Mouse (Mus musculus): ENCODE measurements around the gene RPS10-NUDT3. TPM values are rescaled to one million over a fixed set of nuclear protein-coding genes. Genes with fewer than 3 reads are reported as not detected.
A peak's percentile ranks its signal among the peaks of the same experiment; 100 is the strongest.
"Not testable (repeated sequence)": the region's sequence is repeated elsewhere in the genome, so short reads cannot be mapped to it uniquely, and the experiment has no call there.

Gene RPS10-NUDT3
- polyA plus RNA-seq, 1 experiment from 2014 or later: not detected

DNA sequence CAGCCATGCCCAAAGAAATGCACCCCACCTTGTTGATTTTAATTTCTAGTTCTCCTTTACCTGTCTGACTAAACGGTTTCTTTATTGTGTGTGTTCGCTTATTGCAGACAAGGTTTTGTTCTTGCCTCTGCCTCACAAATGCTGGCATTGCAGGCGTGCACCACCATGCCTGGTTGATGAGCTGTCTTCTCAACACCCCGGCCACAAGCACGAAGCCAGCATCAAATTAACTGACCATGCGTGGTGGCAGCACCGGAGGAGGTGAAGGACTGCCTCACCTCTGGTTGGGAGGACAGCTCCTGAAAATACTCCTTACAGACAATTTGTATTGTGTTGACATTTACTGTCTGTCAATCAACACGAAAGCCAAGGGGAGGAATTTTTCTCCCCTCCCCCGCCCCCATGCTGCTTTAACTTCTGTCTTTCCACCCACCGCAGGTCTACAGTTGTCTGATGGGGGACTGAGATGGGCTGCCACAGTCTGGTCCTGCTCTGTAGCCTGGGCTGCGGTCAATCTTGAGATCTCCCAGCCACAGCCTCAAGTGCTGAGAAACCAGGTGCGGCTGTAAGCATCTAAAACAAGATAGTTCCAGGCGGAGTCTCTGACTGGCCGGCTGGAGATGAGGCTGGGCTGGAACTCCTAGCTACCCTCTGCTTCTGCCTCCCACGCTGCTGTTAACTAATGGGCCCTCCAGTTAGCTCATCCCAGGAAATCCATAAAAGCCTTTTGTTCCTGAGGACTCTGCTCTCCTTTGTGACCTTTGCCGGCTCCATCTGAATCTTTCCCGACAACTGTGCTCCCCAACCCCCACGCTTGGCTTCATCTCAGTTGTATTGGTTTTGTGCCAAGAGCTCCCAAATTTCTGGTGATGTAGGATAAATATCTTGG lies 1.4 kb upstream of the RPS10-NUDT3 start, which contains the start of gene Rps10:
Gene Rps10 (minus strand): TSS at position 538 of the 889 bp plus-strand sequence.
- 44% methylated on average over 18 of the region's 18 CpGs for WGBS (ENCODE audit: insufficient replicate concordance)
- peak within 1 kb of the TSS; percentile 85; the same call in 1 of the 2 replicates for H3K27ac ChIP-seq (ENCODE audit: low read depth, low read length)
- peaks cover 20% of the 10 kb centered on the region for H3K4me1 ChIP-seq (ENCODE audit: control insufficient read depth, insufficient read depth, low read length)
- H3K9me3 ChIP-seq (replicated peaks; ENCODE audit: control insufficient read depth, low read length): no peaks in the 10 kb centered on the region
- H3K4me2 ChIP-seq: peak within 1 kb of the TSS; percentile 79
- no peaks in the 10 kb centered on the region for H3K27me3 ChIP-seq (ENCODE audit: control insufficient read depth, insufficient read depth, low read length)
- H3K4me3 ChIP-seq (ENCODE audit: low read depth, low read length): peak within 1 kb of the TSS; percentile 95
- peak within 1 kb of the TSS; percentile 16; the same call in 1 of the 2 replicates for H3K9ac ChIP-seq (ENCODE audit: low read depth, low read length)
- H3K36me3 ChIP-seq (ENCODE audit: control insufficient read depth, insufficient read depth, low read length): peaks cover 17% of the 10 kb centered on the region
- no peak for ATAC-seq (replicated peaks; ENCODE audit: insufficient number of reproducible peaks, low FRiP score, low TSS enrichment)

DNA sequence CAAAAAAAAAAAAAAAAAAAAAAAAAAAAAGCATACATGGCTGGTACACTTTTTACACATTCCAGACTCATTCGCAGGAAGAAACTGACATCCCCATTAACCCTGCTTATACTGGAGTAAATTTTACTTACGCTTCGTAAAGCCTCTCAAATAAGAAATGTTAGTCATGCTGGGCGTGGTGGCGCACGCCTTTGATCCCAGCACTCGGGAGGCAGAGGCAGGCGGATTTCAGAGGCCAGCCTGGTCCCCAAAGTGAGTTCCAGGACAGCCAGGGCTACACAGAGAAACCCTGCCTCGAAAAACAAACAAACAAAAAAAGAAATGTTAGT lies 517 bp upstream of the RPS10-NUDT3 start:
- ATAC-seq (replicated peaks; ENCODE audit: insufficient number of reproducible peaks, low FRiP score, low TSS enrichment): not testable (repeated sequence)

GRCm38 (mm10) chr17:27629249-27630020 lies 5.6 kb downstream of the RPS10-NUDT3 start:
- peak; percentile 28; the same call in 1 of the 2 replicates for ATAC-seq (replicated peaks; ENCODE audit: insufficient number of reproducible peaks, low FRiP score, low TSS enrichment)
- no peak overlapping the region for H3K9ac ChIP-seq (ENCODE audit: low read depth, low read length)
- H3K27ac ChIP-seq (ENCODE audit: low read depth, low read length): no peak overlapping the region
- H3K4me2 ChIP-seq: no peak overlapping the region
- H3K4me3 ChIP-seq (ENCODE audit: low read depth, low read length): no peak overlapping the region
- H3K4me1 ChIP-seq (ENCODE audit: control insufficient read depth, insufficient read depth, low read length): peaks cover 15% of the 10 kb centered on the region
- H3K27me3 ChIP-seq (ENCODE audit: control insufficient read depth, insufficient read depth, low read length): no peaks in the 10 kb centered on the region
- peaks cover 25% of the 10 kb centered on the region for H3K36me3 ChIP-seq (ENCODE audit: control insufficient read depth, insufficient read depth, low read length)
- WGBS (ENCODE audit: insufficient replicate concordance): 67% methylated on average over 2 of the region's 2 CpGs
- no peaks in the 10 kb centered on the region for H3K9me3 ChIP-seq (replicated peaks; ENCODE audit: control insufficient read depth, low read length)

More for the DNA sequence above, 517 bp upstream of the RPS10-NUDT3 start:
- WGBS (ENCODE audit: insufficient replicate concordance): 45% methylated on average over 9 of the region's 9 CpGs
- Histone ChIP-seq H3K27ac (ENCODE audit: low read depth, low read length) (peak overlapping the region; percentile 85), H3K4me2 (peak overlapping the region; percentile 79), H3K4me3 (ENCODE audit: low read depth, low read length) (peak overlapping the region; percentile 95), H3K36me3 (ENCODE audit: control insufficient read depth, insufficient read depth, low read length) (peaks cover 22% of the 10 kb centered on the region), H3K4me1 (ENCODE audit: control insufficient read depth, insufficient read depth, low read length) (peaks cover 20% of the 10 kb centered on the region), H3K9ac (ENCODE audit: low read depth, low read length) (peak overlapping the region; percentile 98; the same call in 1 of the 2 replicates)
- H3K9me3 ChIP-seq (replicated peaks; ENCODE audit: control insufficient read depth, low read length); H3K27me3 ChIP-seq (ENCODE audit: control insufficient read depth, insufficient read depth, low read length): not testable (repeated sequence)

GRCm38 (mm10) chr17:27628376-27628775 lies 6.6 kb downstream of the RPS10-NUDT3 start:
- WGBS (ENCODE audit: insufficient replicate concordance): 90% methylated on average over 8 of the region's 8 CpGs
- H3K27me3 ChIP-seq (ENCODE audit: control insufficient read depth, insufficient read depth, low read length): no peaks in the 10 kb centered on the region
- H3K4me2 ChIP-seq: no peak overlapping the region
- H3K9me3 ChIP-seq (replicated peaks; ENCODE audit: control insufficient read depth, low read length): no peaks in the 10 kb centered on the region
- peaks cover 22% of the 10 kb centered on the region for H3K36me3 ChIP-seq (ENCODE audit: control insufficient read depth, insufficient read depth, low read length)
- H3K9ac ChIP-seq (ENCODE audit: low read depth, low read length): no peak overlapping the region
- no peak overlapping the region for H3K4me3 ChIP-seq (ENCODE audit: low read depth, low read length)
- no peak for ATAC-seq (replicated peaks; ENCODE audit: insufficient number of reproducible peaks, low FRiP score, low TSS enrichment)
- peaks cover 14% of the 10 kb centered on the region for H3K4me1 ChIP-seq (ENCODE audit: control insufficient read depth, insufficient read depth, low read length)
- H3K27ac ChIP-seq (ENCODE audit: low read depth, low read length): no peak overlapping the region

GRCm38 (mm10) chr17:27627451-27627850 lies 7.6 kb downstream of the RPS10-NUDT3 start:
- H3K4me2 ChIP-seq: no peak overlapping the region
- no peak overlapping the region for H3K27ac ChIP-seq (ENCODE audit: low read depth, low read length)
- no peak overlapping the region for H3K9ac ChIP-seq (ENCODE audit: low read depth, low read length)
- H3K27me3 ChIP-seq (ENCODE audit: control insufficient read depth, insufficient read depth, low read length): no peaks in the 10 kb centered on the region
- no peaks in the 10 kb centered on the region for H3K9me3 ChIP-seq (replicated peaks; ENCODE audit: control insufficient read depth, low read length)
- 48% methylated on average over 5 of the region's 5 CpGs for WGBS (ENCODE audit: insufficient replicate concordance)
- H3K36me3 ChIP-seq (ENCODE audit: control insufficient read depth, insufficient read depth, low read length): peaks cover 19% of the 10 kb centered on the region
- no peak overlapping the region for H3K4me3 ChIP-seq (ENCODE audit: low read depth, low read length)
- no peak for ATAC-seq (replicated peaks; ENCODE audit: insufficient number of reproducible peaks, low FRiP score, low TSS enrichment)
- peaks cover 9% of the 10 kb centered on the region for H3K4me1 ChIP-seq (ENCODE audit: control insufficient read depth, insufficient read depth, low read length)

- 42% methylated on average over 5 of the region's 5 CpGs for WGBS (ENCODE audit: insufficient replicate concordance)
- Histone ChIP-seq H3K36me3 (ENCODE audit: control insufficient read depth, insufficient read depth, low read length) (peaks cover 11% of the 10 kb centered on the region), H3K9me3 (replicated peaks; ENCODE audit: control insufficient read depth, low read length) (no peaks in the 10 kb centered on the region), H3K9ac (ENCODE audit: low read depth, low read length) (no peak overlapping the region), H3K27ac (ENCODE audit: low read depth, low read length) (no peak overlapping the region), H3K4me3 (ENCODE audit: low read depth, low read length) (no peak overlapping the region), H3K4me1 (ENCODE audit: control insufficient read depth, insufficient read depth, low read length) (peaks cover 9% of the 10 kb centered on the region), H3K4me2 (no peak overlapping the region), H3K27me3 (ENCODE audit: control insufficient read depth, insufficient read depth, low read length) (no peaks in the 10 kb centered on the region)
- no peak for ATAC-seq (replicated peaks; ENCODE audit: insufficient number of reproducible peaks, low FRiP score, low TSS enrichment)
These were observed 8.3 kb downstream of the RPS10-NUDT3 start for GRCm38 (mm10) chr17:27626681-27627080.

GRCm38 (mm10) chr17:27625455-27626251 lies 9.4 kb downstream of the RPS10-NUDT3 start:
- no peak overlapping the region for H3K27ac ChIP-seq (ENCODE audit: low read depth, low read length)
- peaks cover 15% of the 10 kb centered on the region for H3K4me1 ChIP-seq (ENCODE audit: control insufficient read depth, insufficient read depth, low read length)
- no peak overlapping the region for H3K9ac ChIP-seq (ENCODE audit: low read depth, low read length)
- no peaks in the 10 kb centered on the region for H3K9me3 ChIP-seq (replicated peaks; ENCODE audit: control insufficient read depth, low read length)
- 60% methylated on average over 7 of the region's 7 CpGs for WGBS (ENCODE audit: insufficient replicate concordance)
- no peaks in the 10 kb centered on the region for H3K27me3 ChIP-seq (ENCODE audit: control insufficient read depth, insufficient read depth, low read length)
- no peak overlapping the region for H3K4me3 ChIP-seq (ENCODE audit: low read depth, low read length)
- no peak for ATAC-seq (replicated peaks; ENCODE audit: insufficient number of reproducible peaks, low FRiP score, low TSS enrichment)
- H3K36me3 ChIP-seq (ENCODE audit: control insufficient read depth, insufficient read depth, low read length): peaks cover 2% of the 10 kb centered on the region; the same call in 1 of the 2 replicates
- H3K4me2 ChIP-seq: no peak overlapping the region
